Mouse (Mus musculus): ENCODE data around the gene Mxd1.

DNA sequence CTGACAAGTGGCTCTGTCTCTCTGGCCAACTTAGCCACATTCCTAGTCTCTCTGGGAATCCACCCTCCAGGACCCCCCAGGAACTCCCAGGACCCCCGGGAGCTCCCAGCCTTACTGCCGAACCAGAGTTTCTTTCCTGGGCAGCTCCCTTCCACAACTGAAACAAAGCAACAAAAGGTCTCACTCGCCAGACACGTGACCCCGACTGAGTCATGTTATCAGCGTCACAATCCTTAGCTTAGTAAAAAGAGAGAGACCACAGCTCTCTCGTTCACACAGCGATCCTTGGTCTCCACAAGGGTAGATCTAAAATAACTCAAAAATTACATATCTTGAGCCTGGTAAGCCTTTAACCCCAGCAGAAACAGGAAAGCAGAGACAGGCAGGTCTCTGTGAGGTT, 27.2 kb downstream of the Mxd1 start:
- TF ChIP-seq MAFK (IDR thresholded peaks at IDR 0.05; ENCODE audit: insufficient read depth, low read depth, low read length) (no peak), ZC3H11A (IDR thresholded peaks at IDR 0.05; ENCODE audit: borderline replicate concordance, low read depth, low read length) (no peak), HCFC1 (IDR thresholded peaks at IDR 0.05; ENCODE audit: borderline replicate concordance, insufficient read depth, low read length) (no peak), ZNF384 (IDR thresholded peaks at IDR 0.05; ENCODE audit: low read depth, low read length) (no peak)
